ENCODE assay signal across 11 mouse cellular contexts in the genomic region with DNA sequence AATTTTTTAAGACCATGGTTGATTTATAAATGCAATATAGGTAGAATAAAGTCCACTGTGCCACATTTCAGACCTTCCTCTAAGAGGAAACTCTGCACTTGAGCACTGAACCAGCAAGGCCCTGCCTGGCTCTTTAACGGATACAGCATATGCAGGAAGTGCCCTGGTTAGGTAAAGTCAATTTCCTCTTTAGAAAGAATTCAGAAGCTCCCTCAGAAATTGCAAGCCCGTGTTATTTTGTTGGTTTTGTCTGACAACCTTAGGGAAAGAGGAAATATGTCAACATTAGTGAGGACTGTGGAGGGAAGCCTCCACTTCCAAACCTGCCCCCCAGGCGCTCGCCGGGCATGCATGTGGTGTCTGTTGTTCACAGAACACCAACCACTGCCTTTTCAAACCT. TPM values are rescaled to one million over a fixed set of nuclear protein-coding genes. Genes with fewer than 3 reads are reported as not detected.
A peak's percentile ranks its signal among the peaks of the same experiment; 100 is the strongest.
DNase-seq lines count a peak whose midpoint lies in the region; ATAC-seq and TF ChIP-seq lines count a peak whose summit lies in the region.
"Had no signal": no experiment of that assay in that cellular context is flagged by ENCODE, and none has a peak within 500 bp of the region (broad histone marks: within the 10 kb centered on the region; RNA-seq: fewer than 3 reads in every experiment).

No protein-coding gene starts in this region.

- WGBS in liver, embryonic 12.5 days (ENCODE audit: insufficient replicate concordance), result 45% methylated on average over 5 of the region's 5 CpGs
- WGBS in liver, postnatal 0 days (ENCODE audit: insufficient replicate concordance), result 43% methylated on average over 5 of the region's 5 CpGs
- WGBS in hindbrain, embryonic 13.5 days, result 91% methylated on average over 5 of the region's 5 CpGs

- no peaks in the 10 kb centered on the region for H3K9me3 ChIP-seq in liver, embryonic 12.5 days (replicated peaks)
- no peaks in the 10 kb centered on the region for H3K9me3 ChIP-seq in liver, postnatal 0 days (ENCODE audit: low read length)
- H3K9me3 ChIP-seq in hindbrain, embryonic 13.5 days, result no peaks in the 10 kb centered on the region
- H3K9me3 ChIP-seq: G1E; limb, embryonic 13.5 days had no signal

- TF ChIP-seq CTCF in liver, postnatal 0 days (IDR thresholded peaks at IDR 0.05; ENCODE audit: low read depth), result no peak
- no peak for TF ChIP-seq CTCF in left cerebral cortex, adult 2 months (IDR thresholded peaks at IDR 0.05)

- no peaks in the 10 kb centered on the region for H3K27me3 ChIP-seq in liver, embryonic 12.5 days (replicated peaks)
- H3K27me3 ChIP-seq in liver, postnatal 0 days (ENCODE audit: insufficient read depth, low read length), result no peaks in the 10 kb centered on the region
- H3K27me3 ChIP-seq in hindbrain, embryonic 13.5 days, result no peaks in the 10 kb centered on the region
- H3K27me3 ChIP-seq: limb, embryonic 13.5 days had no signal

- H3K4me3 ChIP-seq in liver, embryonic 12.5 days, result no peak overlapping the region
- H3K4me3 ChIP-seq in liver, postnatal 0 days (ENCODE audit: low read depth, low read length), result no peak overlapping the region
- H3K4me3 ChIP-seq in hindbrain, embryonic 13.5 days, result no peak overlapping the region
- no peak overlapping the region for H3K4me3 ChIP-seq in left cerebral cortex, adult 2 months
- H3K4me3 ChIP-seq: limb, embryonic 13.5 days had no signal

- H3K36me3 ChIP-seq in liver, embryonic 12.5 days, result peaks cover 81% of the 10 kb centered on the region
- H3K36me3 ChIP-seq in liver, postnatal 0 days (replicated peaks; ENCODE audit: insufficient read depth, low read length), result peaks cover 31% of the 10 kb centered on the region
- peaks cover 3% of the 10 kb centered on the region; the same call in 1 of the 2 replicates for H3K36me3 ChIP-seq in hindbrain, embryonic 13.5 days

- no peak overlapping the region for H3K4me2 ChIP-seq in liver, embryonic 12.5 days
- peak overlapping the region; percentile 42 for H3K4me2 ChIP-seq in liver, postnatal 0 days (ENCODE audit: low read depth, low read length)
- no peak overlapping the region for H3K4me2 ChIP-seq in hindbrain, embryonic 13.5 days
- H3K4me2 ChIP-seq: hindbrain, embryonic 14.5 days; limb, embryonic 13.5 days had no signal

- no peak for DNase-seq in liver
- DNase-seq in T-cell, adult 2 months (ENCODE audit: low spot score), result peak; percentile 56
- DNase-seq in liver, postnatal 0 days, result no peak
- peak; percentile 62 for DNase-seq in thymus, postnatal 14 days
- no peak for DNase-seq in left cerebral cortex, adult 2 months (ENCODE audit: extremely low spot score in 1 of 2, low spot score in 2 of 2)

- H3K4me1 ChIP-seq in liver, embryonic 12.5 days, result peaks cover 48% of the 10 kb centered on the region
- peaks cover 18% of the 10 kb centered on the region for H3K4me1 ChIP-seq in liver, postnatal 0 days (ENCODE audit: insufficient read depth)
- H3K4me1 ChIP-seq in hindbrain, embryonic 13.5 days (replicated peaks), result no peaks in the 10 kb centered on the region

- no peak for ATAC-seq in liver, embryonic 12.5 days
- ATAC-seq in liver, postnatal 0 days, result peak; percentile 40; the same call in 1 of the 2 replicates
- no peak for ATAC-seq in hindbrain, embryonic 13.5 days (ENCODE audit: low FRiP score)
- ATAC-seq: forebrain, embryonic 14.5 days had no signal

- H3K9ac ChIP-seq in liver, embryonic 12.5 days, result no peak overlapping the region
- no peak overlapping the region for H3K9ac ChIP-seq in liver, postnatal 0 days (replicated peaks)
- H3K9ac ChIP-seq in hindbrain, embryonic 13.5 days, result no peak overlapping the region
- H3K9ac ChIP-seq: hindbrain, embryonic 14.5 days; limb, embryonic 13.5 days had no signal

- TF ChIP-seq EP300 in liver, postnatal 0 days (IDR thresholded peaks at IDR 0.05; ENCODE audit: low read depth), result no peak

- intact Hi-C loops in left cerebral cortex, adult 2 months (cut with DNase I), result no loop called here

- peak overlapping the region; percentile 45 for H3K27ac ChIP-seq in liver, embryonic 12.5 days
- H3K27ac ChIP-seq in liver, postnatal 0 days (ENCODE audit: low read depth), result peak overlapping the region; percentile 86
- no peak overlapping the region for H3K27ac ChIP-seq in hindbrain, embryonic 13.5 days
- no peak overlapping the region for H3K27ac ChIP-seq in left cerebral cortex, adult 2 months
- H3K27ac ChIP-seq: hindbrain, embryonic 14.5 days; limb, embryonic 13.5 days had no signal

RNA-seq across cellular contexts. Expression of a gene that starts 13.2 kb away (rescaled TPM):
- 109 and 111 TPM in 2 replicates for polyA plus RNA-seq in liver, embryonic 12.5 days (2016; fragmentation: Nextera tagmentation; extraction: Ambion mirVana)
- 45.7 and 47.8 TPM in 2 replicates for polyA plus RNA-seq in liver, postnatal 0 days (2015; fragmentation: Nextera tagmentation; extraction: Ambion mirVana)
- 12.3 and 13.1 TPM in 2 replicates for polyA plus RNA-seq in hindbrain, embryonic 13.5 days (2015; fragmentation: Nextera tagmentation; extraction: Ambion mirVana)
- total RNA-seq in left cerebral cortex, adult 2 months (2021), result 10 to 100 TPM; 12.3 to 15.4 TPM

RNA-seq across cellular contexts. Expression of a gene that starts 21.6 kb away (rescaled TPM):
- 15.0 and 15.9 TPM in 2 replicates for polyA plus RNA-seq in liver, embryonic 12.5 days (2016; fragmentation: Nextera tagmentation; extraction: Ambion mirVana)
- 3.7 and 4.9 TPM in 2 replicates for polyA plus RNA-seq in liver, postnatal 0 days (2015; fragmentation: Nextera tagmentation; extraction: Ambion mirVana)
- polyA plus RNA-seq in hindbrain, embryonic 13.5 days (2015; fragmentation: Nextera tagmentation; extraction: Ambion mirVana), result 6.1 and 6.3 TPM in 2 replicates
- 1 to 10 TPM; 3.1 to 3.6 TPM for total RNA-seq in left cerebral cortex, adult 2 months (2021)

Comparison
In these comparisons a context has a peak if more than half of its experiments do, and no peak if none do; other contexts are left out.
1. H3K27ac ChIP-seq: peak in liver, embryonic 12.5 days (single experiment) and liver, postnatal 0 days (single experiment); none in hindbrain, embryonic 13.5 days (single experiment) and left cerebral cortex, adult 2 months (single experiment).
2. DNase-seq: peak in T-cell, adult 2 months (single experiment) and thymus, postnatal 14 days (single experiment); none in liver (single experiment), liver, postnatal 0 days (single experiment) and left cerebral cortex, adult 2 months (0 of 2).